Mouse (Mus musculus) activated CD4-positive, CD25-positive, alpha-beta regulatory T cell, adult 4 months (primary cell): Measurements from ENCODE around the gene Cobll1. TPM values are rescaled to one million over a fixed set of nuclear protein-coding genes. Genes with fewer than 3 reads are reported as not detected.
A peak's percentile ranks its signal among the peaks of the same experiment; 100 is the strongest.
"Not testable (repeated sequence)": the region's sequence is repeated elsewhere in the genome, so short reads cannot be mapped to it uniquely, and the experiment has no call there.

ENCODE experiments used
- ATAC-seq: one replicate; pipeline ENCODE4 v1.8.0; 2017
- polyA plus RNA-seq, 2 experiments: library from polyadenylated mRNA; unstranded; fragments of 100-300 nt; shearing (Covaris generic); gene quantifications; one replicate each; pipeline ENCODE4 v1.2.1; 2017

Gene Cobll1
- 1 to 10 TPM; 2.6 to 4.7 TPM for polyA plus RNA-seq

- ATAC-seq: peak; percentile 42
Observed at GRCm38 (mm10) chr2:65238964-65239570, at the start of gene Cobll1. Cobll1 (minus strand) TSS chr2:65239403.

DNA sequence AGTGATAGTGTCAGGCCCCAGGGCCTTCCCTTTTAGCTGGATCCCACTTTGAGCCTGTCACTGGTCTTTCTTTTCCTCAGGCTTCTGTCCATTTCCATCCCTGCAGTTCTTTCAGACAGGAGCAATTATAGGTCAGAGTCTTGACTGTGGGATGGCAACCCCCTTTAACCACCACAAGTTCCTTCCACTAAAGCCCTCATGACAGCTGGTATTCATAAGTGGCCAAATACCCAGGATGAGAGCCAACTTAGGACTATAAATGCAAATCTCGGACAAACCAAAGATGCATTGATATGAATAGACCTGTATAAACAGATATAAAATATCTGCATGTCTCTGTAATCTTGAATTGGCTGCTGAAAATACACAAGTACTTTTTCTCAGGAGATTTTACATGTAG is 49.5 kb upstream of the Cobll1 start:
- no peak for ATAC-seq

GRCm38 (mm10) chr2:65285380-65285779 is 46.2 kb upstream of the Cobll1 start:
- ATAC-seq: no peak

- no peak for ATAC-seq
Observed at GRCm38 (mm10) chr2:65282979-65283378, 43.8 kb upstream of the Cobll1 start.

GRCm38 (mm10) chr2:65279029-65279690 is 40.0 kb upstream of the Cobll1 start:
- peak; percentile 56 for ATAC-seq

DNA sequence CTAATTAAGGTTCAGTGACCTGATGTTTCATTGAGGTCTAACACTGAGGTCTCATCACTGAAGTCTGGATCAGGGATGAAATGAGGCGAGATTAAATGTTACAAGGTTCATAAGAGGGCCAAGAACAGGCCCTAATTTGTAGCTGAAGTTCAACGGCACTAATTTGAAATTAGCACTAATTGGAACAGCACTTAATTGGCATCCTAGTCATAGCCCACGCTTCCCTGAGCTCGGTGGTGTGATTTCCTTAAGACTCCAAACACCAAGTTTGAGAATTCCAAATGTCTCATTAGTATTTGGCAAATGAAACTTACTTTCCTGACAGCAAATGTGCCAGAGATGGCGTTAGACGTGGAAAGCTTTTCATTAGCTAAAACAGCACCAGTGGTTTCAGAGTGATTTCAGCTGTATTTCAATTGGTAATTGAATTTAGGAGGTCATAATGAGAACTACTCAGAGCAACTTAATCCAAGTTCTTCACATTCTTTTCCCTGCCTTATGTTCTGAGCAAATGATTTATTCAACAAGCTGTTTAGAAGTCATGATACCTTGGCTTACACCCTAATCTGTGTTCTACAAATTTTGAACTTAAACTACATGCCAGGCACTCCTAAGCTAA is 36.3 kb upstream of the Cobll1 start:
- no peak for ATAC-seq

GRCm38 (mm10) chr2:65273910-65274309 is 34.7 kb upstream of the Cobll1 start:
- ATAC-seq: no peak

GRCm38 (mm10) chr2:65268731-65269130 is 29.5 kb upstream of the Cobll1 start:
- ATAC-seq: no peak

DNA sequence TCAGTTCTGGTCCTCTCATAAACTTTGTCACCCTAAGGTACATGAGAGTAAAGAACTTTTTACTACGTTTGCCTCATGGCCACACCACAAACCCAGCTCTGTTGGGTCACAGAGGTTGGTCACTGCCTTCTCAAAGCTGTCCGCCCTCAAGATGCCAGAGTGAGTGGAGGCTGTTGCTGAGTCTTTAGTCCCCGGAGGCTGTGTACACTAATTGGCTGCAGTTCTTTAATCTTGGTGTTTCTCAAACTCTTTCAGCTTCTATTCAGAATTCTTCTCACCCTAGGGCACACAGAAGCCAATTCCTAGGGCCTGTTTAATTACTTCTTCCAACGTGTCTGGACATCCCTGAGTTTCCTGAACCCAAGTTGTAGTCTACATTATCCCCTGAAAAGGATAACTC is 28.6 kb upstream of the Cobll1 start:
- no peak for ATAC-seq

- ATAC-seq: no peak
Observed at GRCm38 (mm10) chr2:65266576-65267299, 27.5 kb upstream of the Cobll1 start.

- ATAC-seq: no peak
Observed at GRCm38 (mm10) chr2:65262251-65262650, 23.0 kb upstream of the Cobll1 start.

- ATAC-seq: not testable (repeated sequence)
Observed at GRCm38 (mm10) chr2:65260828-65261227, 21.6 kb upstream of the Cobll1 start.

DNA sequence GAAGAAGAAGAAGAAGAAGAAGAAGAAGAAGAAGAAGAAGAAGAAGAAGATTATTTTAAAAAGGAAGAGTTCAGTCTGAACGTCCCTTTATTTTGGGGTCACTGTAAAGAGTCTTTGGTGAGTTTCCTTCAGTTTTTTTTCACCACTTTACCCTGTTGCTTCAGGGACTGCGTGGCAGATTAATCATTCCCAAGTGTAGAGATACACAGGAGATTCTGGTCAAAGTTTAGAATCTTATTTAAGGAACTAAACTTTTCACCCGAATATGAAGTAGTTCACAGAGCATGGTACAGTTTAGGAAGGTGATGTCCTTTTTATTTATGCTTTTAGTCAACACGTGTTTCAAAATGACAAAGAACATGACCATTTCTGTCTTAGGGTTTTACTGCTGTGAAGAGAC is 21.2 kb upstream of the Cobll1 start:
- no peak for ATAC-seq

GRCm38 (mm10) chr2:65257446-65257845 is 18.2 kb upstream of the Cobll1 start:
- no peak for ATAC-seq

- ATAC-seq: no peak
Observed at GRCm38 (mm10) chr2:65256494-65257254, 17.5 kb upstream of the Cobll1 start.

- no peak for ATAC-seq
Observed at GRCm38 (mm10) chr2:65250589-65251104, 11.4 kb upstream of the Cobll1 start.

DNA sequence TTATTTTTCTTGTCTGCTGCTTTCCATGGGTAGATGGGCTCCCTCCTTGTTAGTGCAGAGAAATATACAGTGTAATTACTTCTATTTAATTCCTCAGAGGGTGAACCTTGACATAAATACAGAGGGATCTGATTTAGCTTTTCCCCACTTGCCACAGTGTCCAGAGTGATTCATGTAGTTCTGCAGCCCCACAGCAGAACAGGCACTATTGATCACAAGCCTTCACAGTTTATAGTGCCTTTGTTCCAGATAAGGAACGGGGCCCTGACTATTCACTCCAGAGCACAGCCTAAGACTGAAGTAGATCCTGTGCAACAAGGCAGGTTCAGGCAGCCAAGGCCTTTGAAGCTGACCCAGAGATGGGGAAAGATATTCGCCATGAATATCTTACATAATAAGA is 10.4 kb upstream of the Cobll1 start:
- ATAC-seq: no peak

DNA sequence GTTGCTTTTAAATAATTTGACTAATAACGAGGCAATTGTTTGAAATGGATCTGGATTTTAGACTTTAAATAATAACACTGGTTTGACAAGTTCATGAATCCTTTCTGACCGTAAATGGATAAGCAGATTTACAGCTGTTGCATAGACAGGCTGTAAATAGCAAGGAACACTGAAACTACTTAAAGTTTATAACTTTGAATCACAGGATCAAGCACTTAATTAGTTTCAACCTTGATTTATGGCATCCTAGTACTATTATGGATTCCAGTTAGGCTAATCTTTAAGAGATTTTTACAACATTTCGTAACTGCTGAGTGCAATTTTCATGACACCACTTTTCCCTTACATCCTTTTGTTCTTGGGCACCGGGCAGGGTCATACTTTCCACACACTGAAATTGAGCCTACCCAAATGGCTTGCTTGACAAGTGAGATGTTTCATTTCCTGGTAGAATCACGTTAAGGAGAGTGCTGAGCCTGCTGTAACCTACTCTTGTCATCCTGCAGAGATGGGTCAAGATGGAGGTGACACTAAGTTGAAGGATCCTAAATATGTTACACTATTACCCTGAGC is 1.1 kb upstream of the Cobll1 start:
- ATAC-seq: no peak

GRCm38 (mm10) chr2:65238171-65238963 is 836 bp downstream of the Cobll1 start:
- peak; percentile 67 for ATAC-seq

GRCm38 (mm10) chr2:65237610-65238170 is 1.5 kb downstream of the Cobll1 start:
- ATAC-seq: peak; percentile 58

DNA sequence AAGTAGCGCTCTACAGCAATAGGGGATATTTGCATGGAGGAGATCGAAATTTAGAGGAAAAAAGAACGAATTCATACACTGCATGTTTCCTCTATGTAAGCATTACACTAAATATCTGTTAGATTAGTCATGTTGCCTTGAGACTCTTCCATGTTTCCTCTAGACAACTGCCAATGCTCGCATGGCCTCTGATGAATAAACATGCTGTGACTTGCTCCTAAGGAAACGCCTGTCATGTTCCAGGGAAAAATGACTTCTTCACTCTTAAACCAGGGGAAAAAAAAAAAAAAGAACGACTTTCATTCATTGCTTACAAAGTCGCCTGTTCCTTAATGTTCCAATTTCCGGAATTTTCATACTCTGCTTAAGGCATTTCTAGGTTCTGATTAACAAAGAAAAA is 2.1 kb downstream of the Cobll1 start:
- ATAC-seq: no peak
